Mouse (Mus musculus) heart, embryonic 16.5 days (tissue): ENCODE results near the gene Mthfd1. TPM values are rescaled to one million over a fixed set of nuclear protein-coding genes. Genes with fewer than 3 reads are reported as not detected.

Experiments
- ATAC-seq: fragments of 200-750 bp; cut with Nextera tagmentation; replicated peaks from 2 replicates; pipeline ENCODE4 v1.8.0; 2017; ENCODE audit warnings: moderate number of reproducible peaks; ENCODE audit not compliant: insufficient read depth, low FRiP score; ENCODE audit errors: extremely low read depth
- H3K27ac ChIP-seq: fragments of 300-500 bp; sonication (generic); 2 replicates; pipeline ENCODE4 v1.5.1; 2014; ENCODE audit warnings: mild to moderate bottlenecking, low read length, control low read depth, moderate library complexity
- H3K27me3 ChIP-seq: fragments of 300-500 bp; sonication (generic); 2 replicates; pipeline ENCODE4 v1.6.1; 2014; ENCODE audit warnings: low read length, mixed read lengths; ENCODE audit not compliant: control insufficient read depth, insufficient read depth
- H3K36me3 ChIP-seq: fragments of 300-500 bp; sonication (generic); 2 replicates; pipeline ENCODE4 v1.6.1; 2014; ENCODE audit not compliant: control insufficient read depth, insufficient read depth
- H3K4me1 ChIP-seq: fragments of 300-500 bp; sonication (generic); 2 replicates; pipeline ENCODE4 v1.6.1; 2014; ENCODE audit warnings: low read length, mixed read lengths; ENCODE audit not compliant: control insufficient read depth, insufficient read depth
- H3K4me2 ChIP-seq: fragments of 300-500 bp; sonication (generic); 2 replicates; pipeline ENCODE4 v1.6.1; 2014; ENCODE audit warnings: low read depth, mild to moderate bottlenecking, control low read depth, low read length
- H3K4me3 ChIP-seq: fragments of 300-500 bp; sonication (generic); 2 replicates; pipeline ENCODE4 v1.5.1; 2014; ENCODE audit warnings: mild to moderate bottlenecking, control low read depth, low read length
- H3K9ac ChIP-seq: fragments of 300-500 bp; sonication (generic); 2 replicates; pipeline ENCODE4 v1.6.1; 2014; ENCODE audit warnings: low read length, control low read depth
- H3K9me3 ChIP-seq: fragments of 300-500 bp; sonication (generic); replicated peaks from 2 replicates; pipeline ENCODE4 v1.6.1; 2016; ENCODE audit warnings: low read length; ENCODE audit not compliant: control insufficient read depth
- WGBS: fragments of 180-500 bp; shearing (Covaris S2); extraction: QIAGEN DNeasy Blood & Tissue Kit; methylation state at CpG from one replicate; pipeline ENCODE4 v1.1.7; 2014; 5-methylcytosine and 5-hydroxymethylcytosine counted together
- polyA plus RNA-seq: library from polyadenylated mRNA; unstranded; fragments of >200 nt; fragmentation: Nextera tagmentation; extraction: Ambion mirVana; gene quantifications from 2 replicates; pipeline ENCODE4 v1.2.1, GENCODE M21; 2015

Gene Mthfd1
- polyA plus RNA-seq, 1 experiment from 2014 or later, result 45.8 TPM

DNA sequence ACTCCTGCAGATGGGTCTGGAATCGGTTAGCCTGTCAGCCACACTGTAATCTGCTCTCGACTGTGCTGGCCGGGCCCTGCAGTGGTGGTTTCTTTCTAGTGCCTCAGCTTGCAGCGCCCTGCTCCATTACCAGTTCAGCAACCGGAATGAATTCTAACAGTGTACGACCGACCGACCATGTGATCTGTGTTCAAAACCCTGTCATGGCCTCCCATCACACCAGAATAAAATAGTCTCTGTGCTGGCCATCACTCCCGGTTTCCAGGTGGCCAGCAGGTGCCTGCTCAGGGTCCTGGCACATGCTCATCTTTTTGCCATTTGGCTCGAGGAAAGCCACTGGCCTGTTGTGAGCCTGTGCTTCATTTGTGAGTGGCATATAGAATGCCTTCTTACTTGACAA, 13.6 kb downstream of the Mthfd1 start:
- Histone ChIP-seq H3K36me3 (peaks cover 3% of the 10 kb centered on the region; the same call in 1 of the 2 replicates), H3K4me2 (no peak overlapping the region), H3K27me3 (no peaks in the 10 kb centered on the region), H3K4me1 (no peaks in the 10 kb centered on the region), H3K4me3 (no peak overlapping the region), H3K9me3 (no peaks in the 10 kb centered on the region), H3K27ac (no peak overlapping the region), H3K9ac (no peak overlapping the region)
- no peak for ATAC-seq
- WGBS, result 66% methylated on average over 10 of the region's 10 CpGs

- H3K27ac ChIP-seq, result no peak overlapping the region
- H3K9me3 ChIP-seq, result no peaks in the 10 kb centered on the region
- H3K4me2 ChIP-seq, result no peak overlapping the region
- WGBS, result 59% methylated on average over 7 of the region's 7 CpGs
- H3K36me3 ChIP-seq, result peaks cover 3% of the 10 kb centered on the region; the same call in 1 of the 2 replicates
- H3K27me3 ChIP-seq, result no peaks in the 10 kb centered on the region
- no peaks in the 10 kb centered on the region for H3K4me1 ChIP-seq
- no peak for ATAC-seq
- no peak overlapping the region for H3K4me3 ChIP-seq
- no peak overlapping the region for H3K9ac ChIP-seq
These were observed 14.1 kb downstream of the Mthfd1 start for GRCm38 (mm10) chr12:76269196-76269595.

GRCm38 (mm10) chr12:76271516-76271915, 16.4 kb downstream of the Mthfd1 start:
- Histone ChIP-seq H3K4me2 (no peak overlapping the region), H3K27ac (no peak overlapping the region), H3K36me3 (no peaks in the 10 kb centered on the region), H3K4me3 (no peak overlapping the region), H3K9ac (no peak overlapping the region), H3K9me3 (no peaks in the 10 kb centered on the region), H3K27me3 (no peaks in the 10 kb centered on the region), H3K4me1 (no peaks in the 10 kb centered on the region)
- WGBS, result 83% methylated on average over 6 of the region's 6 CpGs
- ATAC-seq, result no peak

DNA sequence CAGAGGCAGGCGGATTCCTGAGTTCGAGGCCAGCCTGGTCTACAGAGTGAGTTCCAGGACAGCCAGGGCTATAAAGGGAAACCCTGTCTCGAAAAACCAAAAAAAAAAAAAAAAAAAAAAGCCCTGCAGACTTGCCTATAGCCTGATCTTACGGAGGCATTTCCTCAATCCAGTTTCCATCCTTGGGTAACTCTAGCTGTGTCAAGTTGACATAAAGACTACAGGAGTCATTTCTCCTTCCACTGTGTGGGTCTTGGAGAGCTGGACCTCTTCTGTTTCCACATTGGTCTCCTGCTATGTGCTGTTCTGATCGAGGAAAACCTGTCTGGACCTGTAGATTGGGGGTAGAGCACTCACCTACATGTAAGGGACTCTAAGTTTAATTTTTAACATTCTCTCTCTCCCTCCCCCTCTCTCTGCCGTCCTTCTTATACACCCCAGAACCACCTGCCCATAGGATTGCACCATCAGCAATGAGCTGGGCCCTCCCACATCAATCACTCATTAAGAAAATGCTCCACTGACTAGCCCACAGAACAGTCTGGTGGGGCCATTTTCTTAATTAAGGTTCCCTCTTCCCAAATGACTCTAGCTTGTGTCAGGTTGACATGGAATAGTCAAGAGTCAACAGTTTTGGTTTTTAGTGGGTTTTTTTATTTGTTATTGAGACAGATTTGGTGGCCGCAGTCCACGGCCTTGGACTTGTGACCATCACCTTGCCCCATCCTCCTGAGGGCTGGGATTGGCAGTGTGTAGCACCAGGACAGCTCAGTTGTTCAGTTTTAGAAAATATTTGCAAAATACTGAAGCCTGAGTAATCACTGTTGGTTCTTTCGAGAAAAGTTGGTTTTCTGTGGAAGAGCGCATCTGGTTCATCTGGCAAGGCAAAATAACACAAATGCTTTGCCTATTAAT, 17.8 kb downstream of the Mthfd1 start:
- WGBS, result 86% methylated on average over 10 of the region's 10 CpGs
- ATAC-seq, result no peak

DNA sequence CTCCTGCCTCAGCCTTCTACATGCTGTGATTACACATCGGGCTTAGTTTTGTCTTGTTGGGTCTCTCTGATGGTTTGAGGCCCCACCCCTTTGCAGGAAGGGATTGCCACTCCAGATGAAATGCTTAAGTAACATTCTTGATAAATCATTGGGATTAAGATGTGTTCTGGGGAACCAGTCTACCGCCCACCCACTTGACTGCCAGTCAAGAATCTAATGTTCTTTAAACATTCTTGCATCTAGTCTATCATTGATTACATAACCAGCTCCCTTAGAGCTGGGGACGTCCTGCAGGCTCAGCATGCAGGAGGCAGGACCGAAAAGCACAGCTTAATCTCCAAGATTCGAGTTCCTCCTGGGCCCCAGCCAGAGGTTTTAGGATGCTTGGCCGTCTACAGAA, 23.1 kb downstream of the Mthfd1 start:
- Histone ChIP-seq H3K27ac (no peak overlapping the region), H3K4me3 (no peak overlapping the region), H3K9me3 (no peaks in the 10 kb centered on the region), H3K27me3 (no peaks in the 10 kb centered on the region), H3K4me1 (peaks cover 6% of the 10 kb centered on the region; the same call in 1 of the 2 replicates), H3K36me3 (peaks cover 17% of the 10 kb centered on the region), H3K9ac (no peak overlapping the region), H3K4me2 (no peak overlapping the region)
- 63% methylated on average over 6 of the region's 6 CpGs for WGBS
- ATAC-seq, result no peak

More for the DNA sequence above, 17.8 kb downstream of the Mthfd1 start:
- H3K27me3 ChIP-seq, result no peaks in the 10 kb centered on the region
- no peak overlapping the region for H3K4me3 ChIP-seq
- peaks cover 3% of the 10 kb centered on the region; the same call in 1 of the 2 replicates for H3K36me3 ChIP-seq
- no peak overlapping the region for H3K9ac ChIP-seq
- no peak overlapping the region for H3K27ac ChIP-seq
- no peaks in the 10 kb centered on the region for H3K9me3 ChIP-seq
- H3K4me2 ChIP-seq, result no peak overlapping the region
- no peaks in the 10 kb centered on the region for H3K4me1 ChIP-seq

- Histone ChIP-seq H3K9ac (no peak overlapping the region), H3K4me2 (no peak overlapping the region), H3K27ac (no peak overlapping the region), H3K4me3 (no peak overlapping the region), H3K4me1 (peaks cover 6% of the 10 kb centered on the region; the same call in 1 of the 2 replicates), H3K36me3 (peaks cover 27% of the 10 kb centered on the region), H3K9me3 (no peaks in the 10 kb centered on the region), H3K27me3 (no peaks in the 10 kb centered on the region)
- 79% methylated on average over 9 of the region's 9 CpGs for WGBS
- ATAC-seq, result no peak
These were observed 25.5 kb downstream of the Mthfd1 start for GRCm38 (mm10) chr12:76280556-76280955.

DNA sequence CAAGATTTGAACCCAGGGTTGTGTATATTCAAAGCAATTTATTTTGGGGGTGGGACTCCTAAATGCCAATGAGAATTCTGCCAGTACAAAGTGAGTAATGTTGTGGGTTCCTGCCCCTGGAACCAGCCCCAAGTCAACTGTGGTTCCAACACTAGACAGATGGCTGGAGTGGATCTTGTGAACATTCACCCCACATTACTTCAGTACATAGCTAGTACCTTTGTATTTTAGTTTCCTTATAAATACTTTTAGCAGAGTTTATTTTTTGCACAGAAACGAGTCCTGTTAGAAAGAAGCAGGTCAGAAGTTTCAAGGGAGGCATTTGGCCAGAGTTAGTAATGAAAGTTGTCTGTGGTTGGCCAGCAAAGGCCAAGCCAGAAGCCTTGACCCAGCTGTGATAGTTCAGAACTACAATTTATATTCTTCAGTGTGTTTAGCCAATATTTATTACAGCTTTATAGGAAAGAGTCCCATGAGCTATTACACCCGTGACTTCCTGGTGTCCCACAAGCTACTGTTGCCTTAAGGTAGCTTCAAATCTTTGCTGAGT, 26.1 kb downstream of the Mthfd1 start:
- WGBS, result 81% methylated on average over 2 of the region's 2 CpGs
- Histone ChIP-seq H3K4me2 (no peak overlapping the region), H3K36me3 (peaks cover 27% of the 10 kb centered on the region)

DNA sequence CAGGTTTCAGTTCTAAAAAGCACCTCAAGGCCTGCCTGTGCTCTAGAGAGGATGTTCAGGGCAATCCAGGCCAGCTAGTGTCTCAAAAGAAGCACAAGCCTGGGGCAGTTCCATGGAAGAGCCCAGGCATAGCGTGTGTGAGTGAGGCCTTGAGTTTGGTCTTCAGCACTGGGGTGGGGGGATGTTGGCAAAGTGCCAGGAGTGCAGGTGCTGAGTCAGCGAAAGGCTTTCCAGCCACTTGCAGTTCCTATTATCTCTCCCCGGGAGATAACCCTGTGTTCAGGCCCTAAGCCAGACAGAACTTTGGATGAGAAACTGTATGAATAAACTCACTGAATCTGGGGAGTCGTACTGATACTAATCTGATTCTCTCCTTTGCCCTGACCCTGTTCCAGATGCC, 27.0 kb downstream of the Mthfd1 start:
- no peaks in the 10 kb centered on the region for H3K27me3 ChIP-seq
- no peak overlapping the region for H3K4me3 ChIP-seq
- H3K36me3 ChIP-seq, result peaks cover 24% of the 10 kb centered on the region
- no peak overlapping the region for H3K27ac ChIP-seq
- H3K4me1 ChIP-seq, result peaks cover 6% of the 10 kb centered on the region; the same call in 1 of the 2 replicates
- no peak overlapping the region for H3K9ac ChIP-seq
- WGBS, result 17% methylated on average over 4 of the region's 4 CpGs
- H3K4me2 ChIP-seq, result no peak overlapping the region
- no peak for ATAC-seq
- no peaks in the 10 kb centered on the region for H3K9me3 ChIP-seq

More for the DNA sequence above, 26.1 kb downstream of the Mthfd1 start:
- Histone ChIP-seq H3K9ac (no peak overlapping the region), H3K9me3 (no peaks in the 10 kb centered on the region), H3K27ac (no peak overlapping the region), H3K4me3 (no peak overlapping the region), H3K27me3 (no peaks in the 10 kb centered on the region), H3K4me1 (peaks cover 6% of the 10 kb centered on the region; the same call in 1 of the 2 replicates)
- no peak for ATAC-seq

DNA sequence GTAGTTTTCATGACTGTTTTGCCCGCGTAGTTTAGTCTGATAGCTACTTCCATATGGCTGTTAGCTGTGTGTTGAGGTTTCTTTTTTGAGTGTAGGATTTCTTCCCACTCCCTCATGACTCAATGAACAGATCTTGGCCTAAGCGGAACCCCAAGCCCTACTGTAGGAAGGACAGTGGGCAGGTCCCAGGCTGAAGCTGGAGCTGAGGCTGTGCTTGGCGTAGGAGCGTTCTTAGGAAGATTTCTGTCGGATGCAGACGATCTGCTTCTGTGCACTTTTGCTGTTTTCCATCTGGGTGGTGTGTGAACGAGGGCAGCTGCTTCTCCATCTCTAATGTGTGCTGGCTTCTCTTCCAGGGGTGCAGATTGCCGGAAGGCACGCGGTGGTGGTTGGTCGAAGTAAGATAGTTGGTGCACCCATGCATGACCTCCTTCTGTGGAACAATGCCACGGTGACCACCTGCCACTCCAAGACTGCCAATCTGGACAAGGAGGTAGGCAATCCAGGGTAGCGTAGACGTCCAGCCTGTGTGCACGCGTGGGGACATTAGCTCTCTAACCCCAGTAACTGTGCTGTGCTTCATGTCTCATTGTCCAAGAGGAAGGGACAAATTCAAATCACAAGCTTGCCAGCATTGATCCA, 27.6 kb downstream of the Mthfd1 start:
- H3K4me3 ChIP-seq, result no peak overlapping the region
- H3K4me2 ChIP-seq, result no peak overlapping the region
- peaks cover 24% of the 10 kb centered on the region for H3K36me3 ChIP-seq
- ATAC-seq, result no peak
- H3K27ac ChIP-seq, result no peak overlapping the region
- H3K4me1 ChIP-seq, result peaks cover 6% of the 10 kb centered on the region; the same call in 1 of the 2 replicates
- whole genome bisulfite sequencing, result 86% methylated on average over 17 of the region's 17 CpGs
- H3K9me3 ChIP-seq, result no peaks in the 10 kb centered on the region
- H3K27me3 ChIP-seq, result no peaks in the 10 kb centered on the region
- no peak overlapping the region for H3K9ac ChIP-seq
